Mouse (Mus musculus) CD4-positive naive resting alpha-beta T cell, adult 57 days (primary cell): ENCODE data around the gene Efna4. TPM values are rescaled to one million over a fixed set of nuclear protein-coding genes. Genes with fewer than 3 reads are reported as not detected.

Experiments used
- total RNA-seq: library from RNA; stranded (reverse); gene quantifications from one replicate; pipeline ENCODE4 v1.2.4, GENCODE M21; 2023

Gene Efna4
- not detected for total RNA-seq

GRCm38 (mm10) chr3:89337721-89338578 is at the start of gene Efna4:
Gene Efna4, minus strand, starts transcription at chr3:89338028.

GRCm38 (mm10) chr3:89365153-89365485 is 27.3 kb upstream of the Efna4 start, which contains the start of gene Dcst1:
Gene Dcst1, minus strand, starts transcription at chr3:89365253.

GRCm38 (mm10) chr3:89361675-89362074 is 23.8 kb upstream of the Efna4 start, which contains the start of gene Dcst2:
Gene Dcst2, plus strand, starts transcription at chr3:89361975.

GRCm38 (mm10) chr3:89349869-89350501 is 12.2 kb upstream of the Efna4 start, which contains the start of gene Adam15:
Gene Adam15, minus strand, starts transcription at chr3:89349996.

DNA sequence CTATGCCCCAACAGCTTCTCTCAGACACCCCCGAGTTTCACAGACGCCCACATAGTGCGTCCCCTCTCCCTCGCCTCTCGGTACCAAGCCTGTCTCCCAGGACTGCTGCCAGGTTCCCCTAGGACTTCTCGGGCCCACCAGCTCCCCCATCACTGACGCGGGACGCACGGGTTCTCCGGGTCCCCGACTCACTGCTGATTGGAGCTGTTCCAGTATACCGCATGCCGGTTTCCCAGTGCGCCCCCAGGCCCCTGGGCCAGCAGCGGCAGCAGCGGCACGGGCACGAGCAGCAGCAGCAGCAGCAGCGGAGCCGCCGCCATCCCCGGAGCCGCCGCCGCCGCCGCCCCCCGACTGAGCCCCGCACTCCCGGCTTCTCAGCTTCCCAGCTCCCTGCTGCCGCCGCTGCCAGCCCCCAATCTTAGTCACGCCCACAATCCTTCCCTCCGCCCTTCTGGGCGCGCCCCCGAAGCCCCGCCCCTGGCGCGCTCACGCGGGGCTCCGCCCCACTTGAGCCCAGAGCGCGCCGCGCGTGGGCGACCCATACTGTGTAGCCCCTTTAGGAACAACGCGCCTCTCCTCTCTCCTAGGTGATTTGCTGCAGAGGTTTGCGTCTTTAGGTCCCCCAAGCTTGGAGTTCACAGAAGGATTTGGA is 15.2 kb downstream of the Efna4 start, which contains the start of gene Efna3:
Efna3 (minus strand) TSS at position 452 of the 652 bp plus-strand sequence.

Other genes starting within 250 kb of the Efna4 start
- gene Rusc1, start 244.7 kb downstream of the Efna4 start, total RNA-seq = 67.5 TPM
- gene Gm43738, start 236.9 kb downstream of the Efna4 start, total RNA-seq = not detected
- gene Fdps, start 236.1 kb downstream of the Efna4 start, total RNA-seq = 36.2 TPM
- not detected for gene Pklr, start 201.9 kb downstream of the Efna4 start, total RNA-seq
- gene Hcn3, start 177.8 kb downstream of the Efna4 start, total RNA-seq = 6.1 TPM
- gene Clk2, start 173.2 kb downstream of the Efna4 start, total RNA-seq = 132 TPM
- gene Scamp3, start 160.6 kb downstream of the Efna4 start, total RNA-seq = 156 TPM
- gene Fam189b, start 154.9 kb downstream of the Efna4 start, total RNA-seq = 129 TPM
- gene Gba, start 135.1 kb downstream of the Efna4 start, total RNA-seq = 61.2 TPM
- 12.1 TPM for gene Thbs3, start 122.8 kb downstream of the Efna4 start, total RNA-seq
- 205 TPM for gene Mtx1, start 110.9 kb downstream of the Efna4 start, total RNA-seq
- gene Muc1, start 109.0 kb downstream of the Efna4 start, total RNA-seq = 0.50 TPM
- gene Krtcap2, start 92.1 kb downstream of the Efna4 start, total RNA-seq = 94.5 TPM
- gene Trim46, start 91.7 kb downstream of the Efna4 start, total RNA-seq = 2.0 TPM
- gene Dpm3, start 78.7 kb downstream of the Efna4 start, total RNA-seq = 55.3 TPM
- gene Slc50a1, start 67.5 kb downstream of the Efna4 start, total RNA-seq = 113 TPM
- 0.41 TPM for gene Efna1, start 56.9 kb downstream of the Efna4 start, total RNA-seq
- gene Efna3, start 15.1 kb downstream of the Efna4 start, total RNA-seq = not detected
- 19.3 TPM for gene Adam15, start 12.0 kb upstream of the Efna4 start, total RNA-seq
- gene Dcst2, start 23.9 kb upstream of the Efna4 start, total RNA-seq = 0.24 TPM
- gene Dcst1, start 27.2 kb upstream of the Efna4 start, total RNA-seq = not detected
- gene Zbtb7b, start 56.7 kb upstream of the Efna4 start, total RNA-seq = 111 TPM
- gene Lenep, start 64.8 kb upstream of the Efna4 start, total RNA-seq = not detected
- gene Flad1, start 73.8 kb upstream of the Efna4 start, total RNA-seq = 29.4 TPM
- 2.8 TPM for gene Cks1b, start 80.4 kb upstream of the Efna4 start, total RNA-seq
- 96.2 TPM for gene Shc1, start 80.4 kb upstream of the Efna4 start, total RNA-seq
- 54.1 TPM for gene Pygo2, start 92.2 kb upstream of the Efna4 start, total RNA-seq
- 115 TPM for gene Pbxip1, start 98.7 kb upstream of the Efna4 start, total RNA-seq
- 8.2 TPM for gene Pmvk, start 116.5 kb upstream of the Efna4 start, total RNA-seq
- gene Kcnn3, start 182.1 kb upstream of the Efna4 start, total RNA-seq = not detected